Mouse (Mus musculus) megakaryocyte progenitor cell, adult 5-6 weeks (primary cell): ENCODE results near the gene Cept1. TPM values are rescaled to one million over a fixed set of nuclear protein-coding genes. Genes with fewer than 3 reads are reported as not detected.

Experiments used
- total RNA-seq, 2 experiments: library from RNA; stranded (forward) in 1 of 2; stranded (reverse) in 1 of 2; fragments of 157-497, 149-512 nt in 1 of 2; fragments of 200-1000 nt in 1 of 2; gene quantifications; 2 replicates each; pipeline versions ENCODE4 v1.2.3 to v1.2.4; 2015 to 2017

Cept1 gene
- total RNA-seq, 2 experiments from 2014 or later: 51.7 to 100 TPM

Other genes starting within 250 kb of the Cept1 start
- gene Chil6, start 141.6 kb downstream of the Cept1 start, total RNA-seq (2015): not detected in 2 replicates
- not detected in 2 replicates for gene Chil6, start 141.6 kb downstream of the Cept1 start, total RNA-seq (2017)
- 20.4 and 20.6 TPM in 2 replicates for gene Dennd2d, start 65.4 kb downstream of the Cept1 start, total RNA-seq (2015)
- 14.2 and 23.0 TPM in 2 replicates for gene Dennd2d, start 65.4 kb downstream of the Cept1 start, total RNA-seq (2017)
- gene Dram2, start within 50 bp of the Cept1 start, total RNA-seq (2015): 36.7 and 37.4 TPM in 2 replicates
- 16.9 and 24.1 TPM in 2 replicates for gene Dram2, start within 50 bp of the Cept1 start, total RNA-seq (2017)
- 44.0 and 56.5 TPM in 2 replicates for gene Lrif1, start 137.2 kb upstream of the Cept1 start, total RNA-seq (2015)
- gene Lrif1, start 137.2 kb upstream of the Cept1 start, total RNA-seq (2017): 27.9 and 35.1 TPM in 2 replicates
- 251 and 299 TPM in 2 replicates for gene Cd53, start 242.3 kb upstream of the Cept1 start, total RNA-seq (2015)
- gene Cd53, start 242.3 kb upstream of the Cept1 start, total RNA-seq (2017): 245 and 306 TPM in 2 replicates